Mouse (Mus musculus) hindbrain, embryonic 16.5 days (tissue): ENCODE measurements around the gene Hoxa11. TPM values are rescaled to one million over a fixed set of nuclear protein-coding genes. Genes with fewer than 3 reads are reported as not detected.

Experiments
- ATAC-seq: fragments of 200-750 bp; cut with Nextera tagmentation; 2 replicates; pipeline ENCODE4 v1.8.0; 2017; ENCODE audit warnings: moderate TSS enrichment, moderate library complexity
- H3K27ac ChIP-seq: fragments of 300-500 bp; sonication (generic); 2 replicates; pipeline ENCODE4 v1.5.1; 2014; ENCODE audit warnings: low read depth, mild to moderate bottlenecking, control low read depth, low read length, moderate library complexity
- H3K27me3 ChIP-seq: fragments of 300-500 bp; sonication (generic); replicated peaks from 2 replicates; pipeline ENCODE4 v1.6.1; 2014; ENCODE audit warnings: low read length; ENCODE audit not compliant: control insufficient read depth, insufficient read depth
- H3K36me3 ChIP-seq: fragments of 300-500 bp; sonication (generic); 2 replicates; pipeline ENCODE4 v1.6.1; 2014; ENCODE audit warnings: mild to moderate bottlenecking, low read length, moderate library complexity, mixed read lengths; ENCODE audit not compliant: control insufficient read depth, insufficient read depth
- H3K4me1 ChIP-seq: fragments of 300-500 bp; sonication (generic); 2 replicates; pipeline ENCODE4 v1.6.1; 2014; ENCODE audit warnings: low read depth, low read length; ENCODE audit not compliant: control insufficient read depth, insufficient read depth
- H3K4me2 ChIP-seq: fragments of 300-500 bp; sonication (generic); 2 replicates; pipeline ENCODE4 v1.6.1; 2014; ENCODE audit warnings: mild to moderate bottlenecking, low read length, control low read depth, moderate library complexity
- H3K4me3 ChIP-seq: fragments of 300-500 bp; sonication (generic); 2 replicates; pipeline ENCODE4 v1.5.1; 2014; ENCODE audit warnings: mild to moderate bottlenecking, low read length, control low read depth, moderate library complexity
- H3K9ac ChIP-seq: fragments of 300-500 bp; sonication (generic); 2 replicates; pipeline ENCODE4 v1.6.1; 2014; ENCODE audit warnings: low read depth, mild to moderate bottlenecking, control low read depth, low read length, moderate library complexity
- H3K9me3 ChIP-seq: fragments of 300-500 bp; sonication (generic); 2 replicates; pipeline ENCODE4 v1.6.1; 2014; ENCODE audit warnings: mild to moderate bottlenecking, low read length, moderate library complexity; ENCODE audit not compliant: control insufficient read depth
- WGBS: fragments of 180-500 bp; shearing (Covaris S2); extraction: QIAGEN DNeasy Blood & Tissue Kit; methylation state at CpG from one replicate; pipeline ENCODE4 v1.1.7; 2014; 5-methylcytosine and 5-hydroxymethylcytosine counted together
- polyA plus RNA-seq: library from polyadenylated mRNA; unstranded; fragments of >200 nt; fragmentation: Nextera tagmentation; extraction: Ambion mirVana; gene quantifications from 2 replicates; pipeline ENCODE4 v1.2.1, GENCODE M21; 2015

The Hoxa11 gene
- polyA plus RNA-seq, 1 experiment from 2014 or later: not detected

DNA sequence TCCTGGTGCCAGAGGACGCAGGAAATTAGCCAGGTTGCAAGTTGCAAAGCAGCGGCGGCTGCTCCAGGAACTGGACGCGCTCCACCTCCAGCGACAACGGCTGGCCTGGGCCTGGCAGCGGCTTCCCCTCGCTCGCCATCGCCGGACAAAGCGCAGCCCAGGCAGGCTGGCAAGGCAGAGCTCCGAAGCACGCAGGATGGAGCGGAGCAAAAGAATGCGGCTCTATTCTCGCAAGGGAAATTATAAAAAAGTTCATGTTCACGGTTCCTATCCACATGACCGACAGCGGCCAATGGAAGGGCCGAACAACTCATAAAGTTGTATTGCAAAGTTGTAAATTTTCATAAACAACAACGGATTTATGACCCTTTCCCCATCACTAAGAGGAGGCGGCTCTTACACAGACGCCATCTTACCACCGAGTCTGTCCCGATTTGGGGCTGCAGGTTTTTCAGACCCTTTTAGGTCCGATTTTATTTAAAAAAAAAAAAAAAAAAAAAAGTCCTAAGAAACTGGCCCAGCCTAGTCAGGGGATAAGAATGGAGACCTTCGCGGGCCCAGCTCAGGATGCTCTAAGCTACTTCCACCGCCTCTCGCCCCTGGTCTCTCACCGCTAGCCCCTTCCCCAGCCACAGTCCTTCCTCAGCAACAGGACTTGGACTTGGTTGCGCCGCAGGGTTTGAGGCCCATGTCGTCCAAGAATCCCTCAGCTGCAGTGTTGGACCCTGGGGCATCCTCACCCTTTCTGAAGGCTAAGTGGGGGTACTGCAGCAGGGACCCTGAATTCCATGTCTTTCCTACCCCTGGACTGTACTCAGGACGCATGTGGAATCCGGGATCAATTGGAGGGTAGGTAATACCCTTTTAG is 32.3 kb downstream of the Hoxa11 start, which contains the start of the genes Hoxa3 and Gm28308:
Gene Hoxa3, minus strand, starts transcription at position 218 of the 868 bp plus-strand sequence.
Gene Gm28308, minus strand, starts transcription at position 221 of the 868 bp plus-strand sequence.
- H3K27ac ChIP-seq: peak within 1 kb of the TSS; percentile 54
- H3K4me3 ChIP-seq: peak within 1 kb of the TSS; percentile 30
- WGBS: 8% methylated on average over 38 of the region's 38 CpGs
- no peaks in the 10 kb centered on the region for H3K9me3 ChIP-seq
- peak within 1 kb of the TSS; percentile 38 for H3K4me2 ChIP-seq
- H3K27me3 ChIP-seq: peaks cover 69% of the 10 kb centered on the region
- no peak for ATAC-seq
- no peaks in the 10 kb centered on the region; the same call in 1 of the 2 replicates for H3K4me1 ChIP-seq
- no peaks in the 10 kb centered on the region for H3K36me3 ChIP-seq
- no peak within 1 kb of the TSS; the same call in 1 of the 2 replicates for H3K9ac ChIP-seq

- H3K9ac ChIP-seq: no peak overlapping the region
- no peaks in the 10 kb centered on the region for H3K9me3 ChIP-seq
- WGBS: 4% methylated on average over 22 of the region's 22 CpGs
- peak overlapping the region; percentile 23 for H3K4me2 ChIP-seq
- no peak for ATAC-seq
- no peaks in the 10 kb centered on the region; the same call in 1 of the 2 replicates for H3K4me1 ChIP-seq
- no peaks in the 10 kb centered on the region for H3K36me3 ChIP-seq
- H3K27me3 ChIP-seq: peaks cover 72% of the 10 kb centered on the region
- peak overlapping the region; percentile 48 for H3K27ac ChIP-seq
- H3K4me3 ChIP-seq: peak overlapping the region; percentile 30
Measured at GRCm38 (mm10) chr6:52212556-52213118, 33.0 kb downstream of the Hoxa11 start.

- 4% methylated on average over 13 of the region's 13 CpGs for WGBS
- Histone ChIP-seq H3K4me2 (peak overlapping the region; percentile 38), H3K4me1 (no peaks in the 10 kb centered on the region; the same call in 1 of the 2 replicates)
Measured at GRCm38 (mm10) chr6:52211961-52212360, 33.6 kb downstream of the Hoxa11 start.

GRCm38 (mm10) chr6:52211170-52211935 is 34.3 kb downstream of the Hoxa11 start:
- ATAC-seq: peak; percentile 66
- H3K9me3 ChIP-seq: no peaks in the 10 kb centered on the region
- peak overlapping the region; percentile 38 for H3K4me2 ChIP-seq
- peaks cover 77% of the 10 kb centered on the region for H3K27me3 ChIP-seq
- H3K4me3 ChIP-seq: peak overlapping the region; percentile 30
- 1% methylated on average over 37 of the region's 37 CpGs for WGBS
- no peaks in the 10 kb centered on the region for H3K36me3 ChIP-seq
- H3K4me1 ChIP-seq: no peaks in the 10 kb centered on the region; the same call in 1 of the 2 replicates
- peak overlapping the region; percentile 54; the same call in 1 of the 2 replicates for H3K27ac ChIP-seq
- peak overlapping the region; percentile 41; the same call in 1 of the 2 replicates for H3K9ac ChIP-seq

More at GRCm38 (mm10) chr6:52211961-52212360, 33.6 kb downstream of the Hoxa11 start:
- Histone ChIP-seq H3K4me3 (peak overlapping the region; percentile 30), H3K9ac (peak overlapping the region; percentile 41), H3K36me3 (no peaks in the 10 kb centered on the region), H3K9me3 (no peaks in the 10 kb centered on the region), H3K27me3 (peaks cover 79% of the 10 kb centered on the region), H3K27ac (peak overlapping the region; percentile 54; the same call in 1 of the 2 replicates)
- no peak for ATAC-seq

GRCm38 (mm10) chr6:52209685-52210046 is 35.9 kb downstream of the Hoxa11 start:
- no peak for ATAC-seq
- H3K4me1 ChIP-seq: no peaks in the 10 kb centered on the region; the same call in 1 of the 2 replicates
- peaks cover 61% of the 10 kb centered on the region for H3K27me3 ChIP-seq
- peak overlapping the region; percentile 8; the same call in 1 of the 2 replicates for H3K4me3 ChIP-seq
- H3K9me3 ChIP-seq: no peaks in the 10 kb centered on the region
- WGBS: 8% methylated on average over 12 of the region's 12 CpGs
- no peaks in the 10 kb centered on the region for H3K36me3 ChIP-seq
- H3K27ac ChIP-seq: no peak overlapping the region
- H3K4me2 ChIP-seq: peak overlapping the region; percentile 52
- H3K9ac ChIP-seq: no peak overlapping the region

DNA sequence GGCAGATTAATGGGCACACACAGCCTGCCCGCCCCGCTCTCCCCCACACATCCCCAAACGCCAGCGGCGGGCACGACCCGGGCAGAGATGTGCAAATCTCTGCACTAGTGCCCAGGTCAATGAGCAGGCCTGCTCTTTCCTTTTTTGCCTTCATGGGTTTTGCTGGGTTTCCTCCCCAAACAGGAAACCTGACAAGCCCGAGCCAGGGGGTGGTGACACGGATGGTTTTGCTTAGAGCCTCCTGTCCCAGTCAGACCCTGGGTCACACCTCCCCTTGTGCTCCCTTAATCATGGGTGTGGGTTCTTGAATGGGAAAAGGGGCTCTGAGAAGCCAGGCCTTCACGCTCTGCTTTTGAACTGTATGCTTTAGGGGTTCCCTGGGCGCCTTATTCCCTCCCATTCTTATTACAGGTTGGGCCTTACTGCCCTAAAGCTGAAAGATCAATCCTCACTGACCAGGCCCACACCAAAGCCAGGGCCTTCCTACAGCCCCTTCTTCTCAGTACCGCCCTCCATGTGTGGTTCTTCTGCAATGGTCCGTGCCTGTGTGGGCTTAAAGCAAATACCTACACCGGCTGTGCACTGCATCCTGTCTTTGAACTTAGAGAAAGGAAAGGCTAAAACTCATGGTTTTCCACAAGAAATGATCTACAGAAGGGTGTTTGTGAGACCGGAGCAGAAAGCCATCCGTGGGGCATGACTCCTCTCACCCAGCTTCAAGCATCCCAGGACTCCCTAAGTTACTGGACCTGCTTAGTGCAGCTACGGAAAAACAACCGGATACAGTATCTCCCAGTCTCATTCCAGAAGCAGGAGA is 36.5 kb downstream of the Hoxa11 start:
- ATAC-seq: 0 out of 2 replicates have a peak, but pooled peaks have one; percentile 10

GRCm38 (mm10) chr6:52208072-52208867 is 37.3 kb downstream of the Hoxa11 start, which contains the start of gene Hoxa6:
Hoxa6 (minus strand) TSS chr6:52208722.
- H3K4me1 ChIP-seq: no peaks in the 10 kb centered on the region; the same call in 1 of the 2 replicates
- 1% methylated on average over 47 of the region's 47 CpGs for WGBS
- no peaks in the 10 kb centered on the region for H3K9me3 ChIP-seq
- peaks cover 53% of the 10 kb centered on the region for H3K27me3 ChIP-seq
- peak within 1 kb of the TSS; percentile 33 for H3K4me3 ChIP-seq
- peak within 1 kb of the TSS; percentile 52 for H3K27ac ChIP-seq
- ATAC-seq: no peak
- no peaks in the 10 kb centered on the region for H3K36me3 ChIP-seq
- H3K4me2 ChIP-seq: peak within 1 kb of the TSS; percentile 52
- H3K9ac ChIP-seq: peak within 1 kb of the TSS; percentile 37

More for the DNA sequence above, 36.5 kb downstream of the Hoxa11 start:
- Histone ChIP-seq H3K27me3 (peaks cover 59% of the 10 kb centered on the region), H3K27ac (peak overlapping the region; percentile 52), H3K4me3 (peak overlapping the region; percentile 33), H3K36me3 (no peaks in the 10 kb centered on the region), H3K4me1 (no peaks in the 10 kb centered on the region; the same call in 1 of the 2 replicates), H3K9ac (peak overlapping the region; percentile 37), H3K4me2 (peak overlapping the region; percentile 52), H3K9me3 (no peaks in the 10 kb centered on the region)
- WGBS: 7% methylated on average over 18 of the region's 18 CpGs
